Mouse (Mus musculus): ENCODE results near the gene Cwc25. TPM values are rescaled to one million over a fixed set of nuclear protein-coding genes. Genes with fewer than 3 reads are reported as not detected.

The Cwc25 gene
- polyA plus RNA-seq, 1 experiment: 3.7 TPM

- WGBS: 17% methylated on average over 3 of the region's 3 CpGs
- peaks cover 65% of the 10 kb centered on the region for H3K36me3 ChIP-seq (ENCODE audit: control insufficient read depth, insufficient read depth, low read length)
- peaks cover 73% of the 10 kb centered on the region for H3K4me1 ChIP-seq (ENCODE audit: control insufficient read depth, insufficient read depth, insufficient read length, low read length)
- TF ChIP-seq CTCF (IDR thresholded peaks at IDR 0.05; ENCODE audit: extremely low read depth, insufficient read length, insufficient replicate concordance, low read depth, low read length) (no peak), POLR2A (IDR thresholded peaks at IDR 0.05; ENCODE audit: low read depth, low read length) (no peak)
- no peaks in the 10 kb centered on the region for H3K27me3 ChIP-seq (ENCODE audit: control insufficient read depth, insufficient read depth, low read length)
- peak overlapping the region; percentile 98 for H3K27ac ChIP-seq (ENCODE audit: insufficient read depth, low read depth, low read length)
- H3K4me3 ChIP-seq (ENCODE audit: low read depth, low read length): 0 out of 2 replicates have a peak overlapping the region, but pooled peaks have one; percentile 8
These were observed 44.6 kb upstream of the Cwc25 start for GRCm38 (mm10) chr11:97810970-97811369.

- H3K27ac ChIP-seq (ENCODE audit: insufficient read depth, low read depth, low read length): peak overlapping the region; percentile 98
- H3K4me3 ChIP-seq (ENCODE audit: low read depth, low read length): no peak overlapping the region
- TF ChIP-seq POLR2A (IDR thresholded peaks at IDR 0.05; ENCODE audit: low read depth, low read length): no peak
- TF ChIP-seq CTCF (IDR thresholded peaks at IDR 0.05; ENCODE audit: extremely low read depth, insufficient read length, insufficient replicate concordance, low read depth, low read length): no peak
- peaks cover 74% of the 10 kb centered on the region for H3K4me1 ChIP-seq (ENCODE audit: control insufficient read depth, insufficient read depth, insufficient read length, low read length)
- H3K36me3 ChIP-seq (ENCODE audit: control insufficient read depth, insufficient read depth, low read length): peaks cover 59% of the 10 kb centered on the region
- H3K27me3 ChIP-seq (ENCODE audit: control insufficient read depth, insufficient read depth, low read length): no peaks in the 10 kb centered on the region
- 21% methylated on average over 7 of the region's 7 CpGs for WGBS
These were observed 44.0 kb upstream of the Cwc25 start for GRCm38 (mm10) chr11:97810356-97810755.

- Histone ChIP-seq H3K27ac (ENCODE audit: insufficient read depth, low read depth, low read length) (peak overlapping the region; percentile 72), H3K27me3 (ENCODE audit: control insufficient read depth, insufficient read depth, low read length) (no peaks in the 10 kb centered on the region), H3K36me3 (ENCODE audit: control insufficient read depth, insufficient read depth, low read length) (peaks cover 53% of the 10 kb centered on the region), H3K4me1 (ENCODE audit: control insufficient read depth, insufficient read depth, insufficient read length, low read length) (peaks cover 74% of the 10 kb centered on the region), H3K4me3 (ENCODE audit: low read depth, low read length) (no peak overlapping the region)
- TF ChIP-seq POLR2A (IDR thresholded peaks at IDR 0.05; ENCODE audit: low read depth, low read length) (no peak), CTCF (IDR thresholded peaks at IDR 0.05; ENCODE audit: extremely low read depth, insufficient read length, insufficient replicate concordance, low read depth, low read length) (no peak)
- 26% methylated on average over 7 of the region's 7 CpGs for WGBS
These were observed 43.1 kb upstream of the Cwc25 start for GRCm38 (mm10) chr11:97809235-97810121.

DNA sequence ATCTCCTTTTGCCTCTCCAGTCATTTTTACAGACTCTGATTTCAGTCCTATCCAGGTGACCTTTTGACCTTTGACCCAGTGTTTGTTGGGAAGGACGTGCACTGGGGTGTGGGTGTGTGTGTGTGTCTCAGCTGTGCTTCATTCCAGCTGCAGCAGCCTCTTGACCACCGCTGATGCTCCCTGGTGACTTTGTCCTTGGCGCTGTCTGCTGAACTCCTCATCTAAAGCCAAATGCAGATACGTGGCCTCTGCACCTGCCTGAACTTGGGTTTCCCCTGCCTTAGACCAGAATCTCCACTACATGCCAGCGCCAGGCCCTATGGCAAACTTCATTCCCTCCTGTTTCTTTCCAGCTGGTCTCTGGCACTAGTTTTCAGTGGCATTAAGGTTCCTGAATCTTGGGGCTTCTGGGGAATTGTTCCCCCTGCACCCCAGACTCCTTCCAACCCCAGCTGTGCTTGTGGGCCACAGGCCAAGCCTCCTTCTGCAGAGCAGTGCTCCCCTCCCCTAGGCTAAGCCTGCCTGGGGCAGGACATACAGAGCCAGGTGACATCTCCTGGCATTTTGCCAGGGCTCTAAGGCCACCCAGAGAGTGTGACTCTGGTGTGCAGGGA lies 42.4 kb upstream of the Cwc25 start:
- H3K27me3 ChIP-seq (ENCODE audit: control insufficient read depth, insufficient read depth, low read length): no peaks in the 10 kb centered on the region
- TF ChIP-seq CTCF (IDR thresholded peaks at IDR 0.05; ENCODE audit: extremely low read depth, insufficient read length, insufficient replicate concordance, low read depth, low read length) (no peak), POLR2A (IDR thresholded peaks at IDR 0.05; ENCODE audit: low read depth, low read length) (no peak)
- H3K4me1 ChIP-seq (ENCODE audit: control insufficient read depth, insufficient read depth, insufficient read length, low read length): peaks cover 70% of the 10 kb centered on the region
- no peak overlapping the region for H3K4me3 ChIP-seq (ENCODE audit: low read depth, low read length)
- peak overlapping the region; percentile 72 for H3K27ac ChIP-seq (ENCODE audit: insufficient read depth, low read depth, low read length)
- 21% methylated on average over 5 of the region's 5 CpGs for WGBS
- H3K36me3 ChIP-seq (ENCODE audit: control insufficient read depth, insufficient read depth, low read length): peaks cover 47% of the 10 kb centered on the region

DNA sequence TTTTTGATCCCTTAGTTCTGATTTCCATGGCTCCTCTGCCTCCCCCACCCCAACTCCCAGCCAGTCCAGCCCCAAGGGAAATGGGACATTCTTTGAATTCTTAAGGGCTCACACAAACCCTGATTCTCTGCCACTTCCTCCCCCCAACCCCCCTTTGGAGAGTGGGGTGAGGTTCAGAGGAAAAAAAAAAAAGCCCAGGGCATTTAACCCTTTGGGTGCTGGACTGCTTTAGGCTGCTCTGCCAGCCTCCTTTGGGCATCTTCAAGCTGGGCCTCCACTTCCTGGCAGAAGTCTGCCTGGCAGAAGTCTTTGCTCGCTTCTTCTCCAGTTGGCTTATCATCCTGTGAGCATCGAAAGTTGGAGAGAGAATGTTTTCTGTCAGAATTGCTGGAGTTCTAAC lies 41.7 kb upstream of the Cwc25 start:
- 43% methylated on average over 2 of the region's 2 CpGs for WGBS
- Histone ChIP-seq H3K27me3 (ENCODE audit: control insufficient read depth, insufficient read depth, low read length) (no peaks in the 10 kb centered on the region), H3K4me3 (ENCODE audit: low read depth, low read length) (no peak overlapping the region), H3K36me3 (ENCODE audit: control insufficient read depth, insufficient read depth, low read length) (peaks cover 44% of the 10 kb centered on the region), H3K4me1 (ENCODE audit: control insufficient read depth, insufficient read depth, insufficient read length, low read length) (peaks cover 65% of the 10 kb centered on the region), H3K27ac (ENCODE audit: insufficient read depth, low read depth, low read length) (peak overlapping the region; percentile 72)
- 0 out of 2 replicates have a peak, but pooled peaks have one; percentile 11 for TF ChIP-seq POLR2A (IDR thresholded peaks at IDR 0.05; ENCODE audit: low read depth, low read length)
- TF ChIP-seq CTCF (IDR thresholded peaks at IDR 0.05; ENCODE audit: extremely low read depth, insufficient read length, insufficient replicate concordance, low read depth, low read length): no peak

GRCm38 (mm10) chr11:97807626-97808025 lies 41.3 kb upstream of the Cwc25 start:
- Histone ChIP-seq H3K36me3 (ENCODE audit: control insufficient read depth, insufficient read depth, low read length) (peaks cover 44% of the 10 kb centered on the region), H3K4me3 (ENCODE audit: low read depth, low read length) (no peak overlapping the region), H3K27me3 (ENCODE audit: control insufficient read depth, insufficient read depth, low read length) (no peaks in the 10 kb centered on the region), H3K4me1 (ENCODE audit: control insufficient read depth, insufficient read depth, insufficient read length, low read length) (peaks cover 61% of the 10 kb centered on the region), H3K27ac (ENCODE audit: insufficient read depth, low read depth, low read length) (peak overlapping the region; percentile 72)
- TF ChIP-seq CTCF (IDR thresholded peaks at IDR 0.05; ENCODE audit: extremely low read depth, insufficient read length, insufficient replicate concordance, low read depth, low read length) (no peak), POLR2A (IDR thresholded peaks at IDR 0.05; ENCODE audit: low read depth, low read length) (no peak)
- WGBS: 15% methylated on average over 6 of the region's 6 CpGs

- Histone ChIP-seq H3K4me1 (ENCODE audit: control insufficient read depth, insufficient read depth, insufficient read length, low read length) (peaks cover 64% of the 10 kb centered on the region), H3K4me3 (ENCODE audit: low read depth, low read length) (no peak overlapping the region), H3K27me3 (ENCODE audit: control insufficient read depth, insufficient read depth, low read length) (no peaks in the 10 kb centered on the region), H3K27ac (ENCODE audit: insufficient read depth, low read depth, low read length) (peak overlapping the region; percentile 23; the same call in 1 of the 2 replicates), H3K36me3 (ENCODE audit: control insufficient read depth, insufficient read depth, low read length) (peaks cover 40% of the 10 kb centered on the region)
- 67% methylated on average over 7 of the region's 7 CpGs for WGBS
- TF ChIP-seq POLR2A (IDR thresholded peaks at IDR 0.05; ENCODE audit: low read depth, low read length) (no peak), CTCF (IDR thresholded peaks at IDR 0.05; ENCODE audit: extremely low read depth, insufficient read length, insufficient replicate concordance, low read depth, low read length) (no peak)
These were observed 40.2 kb upstream of the Cwc25 start for GRCm38 (mm10) chr11:97806613-97806964.
